Mouse (Mus musculus) midbrain, embryonic 10.5 days (tissue): ENCODE results near the gene Vmn1r179. TPM values are rescaled to one million over a fixed set of nuclear protein-coding genes. Genes with fewer than 3 reads are reported as not detected.
"Not testable (repeated sequence)": the region's sequence is repeated elsewhere in the genome, so short reads cannot be mapped to it uniquely, and the experiment has no call there.

Experiments used
- DNase-seq: peaks from one replicate; pipeline ENCODE4 v3.0.0-alpha.2; 2017; ENCODE audit warnings: low spot score
- H3K27ac ChIP-seq: fragments of 300-500 bp; sonication (generic); replicated peaks from 2 replicates; pipeline ENCODE4 v1.5.1; 2016; ENCODE audit warnings: mild to moderate bottlenecking
- H3K27me3 ChIP-seq: fragments of 300-500 bp; sonication (generic); 2 replicates; pipeline ENCODE4 v1.6.1; 2016; ENCODE audit warnings: low read depth, mild to moderate bottlenecking; ENCODE audit not compliant: poor library complexity, severe bottlenecking
- H3K36me3 ChIP-seq: fragments of 300-500 bp; sonication (generic); 2 replicates; pipeline ENCODE4 v1.6.1; 2016; ENCODE audit warnings: mild to moderate bottlenecking, moderate library complexity
- H3K4me1 ChIP-seq: fragments of 300-500 bp; sonication (generic); 2 replicates; pipeline ENCODE4 v1.6.1; 2016
- H3K4me3 ChIP-seq: fragments of 300-500 bp; sonication (generic); 2 replicates; pipeline ENCODE4 v1.5.1; 2016; ENCODE audit warnings: mild to moderate bottlenecking, moderate library complexity
- H3K9me3 ChIP-seq: fragments of 300-500 bp; sonication (generic); replicated peaks from 2 replicates; pipeline ENCODE4 v1.6.1; 2016; ENCODE audit warnings: mild to moderate bottlenecking
- WGBS: fragments of 180-500 bp; shearing (Covaris S2); methylation state at CpG from one replicate; pipeline ENCODE4 v1.1.7; 2016; 5-methylcytosine and 5-hydroxymethylcytosine counted together
- polyA plus RNA-seq: library from polyadenylated mRNA; unstranded; fragments of >200 nt; fragmentation: Nextera tagmentation; extraction: Ambion mirVana; gene quantifications from 2 replicates; pipeline ENCODE4 v1.2.1, GENCODE M21; 2016

Gene Vmn1r179
- not detected in 2 replicates for polyA plus RNA-seq

- H3K4me1 ChIP-seq = no peaks in the 10 kb centered on the region
- no peak within 1 kb of the TSS for H3K4me3 ChIP-seq
- no peaks in the 10 kb centered on the region for H3K27me3 ChIP-seq
- no peaks in the 10 kb centered on the region for H3K36me3 ChIP-seq
- no peak within 1 kb of the TSS for H3K27ac ChIP-seq
- WGBS = 63% methylated on average over 2 of the region's 2 CpGs
- DNase-seq = no peak
- H3K9me3 ChIP-seq = peaks cover 69% of the 10 kb centered on the region
These were observed at the start of gene Vmn1r179 for GRCm38 (mm10) chr7:23926678-23927077. Gene Vmn1r179 (plus strand): TSS chr7:23926978.

DNA sequence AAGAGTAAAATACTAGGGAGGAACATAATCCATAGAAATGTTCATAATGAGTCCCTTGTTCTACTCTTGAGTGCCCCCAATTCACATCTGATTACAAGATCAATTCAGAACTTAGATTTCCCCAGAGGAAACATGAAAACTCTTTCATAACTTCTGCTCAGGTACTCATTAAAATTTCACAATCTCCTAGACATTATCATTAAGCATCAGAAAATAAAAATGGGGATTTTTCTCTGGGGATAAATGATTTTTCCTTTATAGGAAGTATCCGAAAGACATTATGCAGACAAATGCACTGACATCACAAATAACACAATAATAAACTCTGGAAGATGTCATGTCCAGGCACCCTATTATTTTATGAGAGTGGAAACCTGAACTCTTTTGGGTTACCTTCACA, 35.1 kb upstream of the Vmn1r179 start, which contains the start of gene Vmn1r178:
Gene Vmn1r178, plus strand, starts transcription at position 301 of the 400 bp plus-strand sequence.
- Histone ChIP-seq H3K4me3 (no peak within 1 kb of the TSS), H3K27me3 (no peaks in the 10 kb centered on the region), H3K36me3 (no peaks in the 10 kb centered on the region), H3K9me3 (peaks cover 73% of the 10 kb centered on the region), H3K27ac (no peak within 1 kb of the TSS), H3K4me1 (no peaks in the 10 kb centered on the region)
- WGBS = 85% methylated on average over 1 of the region's 1 CpGs
- no peak for DNase-seq

DNA sequence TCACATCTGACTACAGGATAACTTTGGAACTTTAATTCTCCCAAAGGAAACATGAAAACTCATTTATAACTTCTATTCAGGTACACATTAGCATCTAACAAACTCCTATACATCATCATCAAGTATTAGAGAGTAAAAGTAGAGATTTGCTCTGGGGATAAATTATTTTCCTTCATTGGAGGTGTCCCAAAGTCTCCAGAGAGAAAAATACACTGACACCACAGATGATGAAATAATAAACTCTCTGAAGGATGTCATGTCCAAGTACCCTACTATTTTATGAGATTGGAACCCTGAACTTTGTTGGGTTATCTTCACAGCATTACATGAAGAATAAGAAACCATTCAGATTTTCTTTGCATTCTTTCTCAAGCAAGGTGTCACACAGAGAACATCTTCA, 23.6 kb downstream of the Vmn1r179 start, which contains the start of gene Vmn1r180:
Gene Vmn1r180, plus strand, starts transcription at position 301 of the 400 bp plus-strand sequence.
- H3K27me3 ChIP-seq = no peaks in the 10 kb centered on the region
- H3K4me3 ChIP-seq = no peak within 1 kb of the TSS
- no peak for DNase-seq
- H3K9me3 ChIP-seq = peaks cover 48% of the 10 kb centered on the region
- no peak within 1 kb of the TSS for H3K27ac ChIP-seq
- no peaks in the 10 kb centered on the region for H3K4me1 ChIP-seq
- H3K36me3 ChIP-seq = no peaks in the 10 kb centered on the region

GRCm38 (mm10) chr7:23968044-23968443, 41.3 kb downstream of the Vmn1r179 start:
- H3K27me3 ChIP-seq, H3K4me1 ChIP-seq, DNase-seq, H3K27ac ChIP-seq, H3K36me3 ChIP-seq, H3K4me3 ChIP-seq: not testable (repeated sequence)
- H3K9me3 ChIP-seq = peaks cover 81% of the 10 kb centered on the region
- WGBS = 62% methylated on average over 3 of the region's 3 CpGs

GRCm38 (mm10) chr7:23974315-23974714, 47.5 kb downstream of the Vmn1r179 start, which contains the start of gene Vmn1r181:
Gene Vmn1r181 (plus strand): TSS chr7:23974615.
- not testable (repeated sequence) for H3K36me3 ChIP-seq, H3K27ac ChIP-seq, H3K27me3 ChIP-seq, DNase-seq, H3K4me1 ChIP-seq, H3K4me3 ChIP-seq
- H3K9me3 ChIP-seq = peaks cover 78% of the 10 kb centered on the region
- WGBS = 86% methylated on average over 9 of the region's 9 CpGs

Other genes with a start within 250 kb of the Vmn1r179 start
- not detected in 2 replicates for gene Vmn1r173, start 226.3 kb upstream of the Vmn1r179 start, polyA plus RNA-seq
- gene Vmn1r174, start 174.7 kb upstream of the Vmn1r179 start, polyA plus RNA-seq = not detected in 2 replicates
- not detected in 2 replicates for gene Vmn1r175, start 116.3 kb upstream of the Vmn1r179 start, polyA plus RNA-seq
- gene Vmn1r176, start 89.6 kb upstream of the Vmn1r179 start, polyA plus RNA-seq = not detected in 2 replicates
- gene Vmn1r177, start 60.5 kb upstream of the Vmn1r179 start, polyA plus RNA-seq = not detected in 2 replicates
- not detected in 2 replicates for gene Vmn1r178, start 35.0 kb upstream of the Vmn1r179 start, polyA plus RNA-seq
- not detected in 2 replicates for gene Vmn1r180, start 23.7 kb downstream of the Vmn1r179 start, polyA plus RNA-seq
- not detected in 2 replicates for gene Vmn1r181, start 47.6 kb downstream of the Vmn1r179 start, polyA plus RNA-seq
- gene V1rd19, start 74.7 kb downstream of the Vmn1r179 start, polyA plus RNA-seq = not detected in 2 replicates
- 0.01 TPM in 1 of 2 replicates, not detected in the other for gene Vmn1r183, start 126.3 kb downstream of the Vmn1r179 start, polyA plus RNA-seq
- gene Zfp180, start 154.9 kb downstream of the Vmn1r179 start, polyA plus RNA-seq = 28.4 and 31.7 TPM in 2 replicates
- gene Zfp112, start 185.3 kb downstream of the Vmn1r179 start, polyA plus RNA-seq = 3.9 and 6.1 TPM in 2 replicates
- 14.0 and 14.9 TPM in 2 replicates for gene Zfp235, start 207.2 kb downstream of the Vmn1r179 start, polyA plus RNA-seq
- 5.2 and 5.4 TPM in 2 replicates for gene Zfp114, start 248.1 kb downstream of the Vmn1r179 start, polyA plus RNA-seq